In the genomic region with DNA sequence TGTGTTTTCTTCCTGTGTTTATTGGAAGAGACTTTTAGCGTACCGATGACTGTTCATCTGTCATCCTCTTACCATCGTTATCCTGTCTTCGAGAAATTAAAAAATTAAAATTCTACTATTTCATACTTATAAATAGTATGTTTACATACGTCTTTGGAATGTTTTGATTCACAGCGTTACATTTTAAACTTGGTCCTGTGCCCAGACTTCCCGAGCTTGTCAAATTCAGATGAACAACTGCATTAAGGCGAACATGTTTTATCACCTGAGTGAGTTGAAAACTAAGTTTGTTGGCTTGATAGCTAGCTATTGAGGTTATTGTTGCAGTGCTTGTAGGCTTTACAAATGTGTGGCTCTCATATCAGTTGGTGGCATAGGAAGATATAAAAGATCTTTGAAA, we compare ENCODE assay signal across 8 mouse cellular contexts. TPM values are rescaled to one million over a fixed set of nuclear protein-coding genes. Genes with fewer than 3 reads are reported as not detected.
DNase-seq lines count a peak whose midpoint lies in the region; ATAC-seq and TF ChIP-seq lines count a peak whose summit lies in the region.

No protein-coding gene starts in this region.

- H3K27me3 ChIP-seq in kidney, adult 2 months (replicated peaks; ENCODE audit: control insufficient read depth, insufficient read depth, low read length) = no peaks in the 10 kb centered on the region
- H3K27me3 ChIP-seq in hindbrain, embryonic 11.5 days (ENCODE audit: control insufficient read depth, insufficient read depth, low read length) = no peaks in the 10 kb centered on the region
- no peaks in the 10 kb centered on the region for H3K27me3 ChIP-seq in midbrain, embryonic 12.5 days

- no peak for TF ChIP-seq CTCF in kidney, adult 2 months (conservative IDR thresholded peaks at IDR 0.05; ENCODE audit: insufficient read depth, insufficient read length, low read depth, low read length)
- no peak for TF ChIP-seq CTCF in bone marrow, adult 2 months (IDR thresholded peaks at IDR 0.05; ENCODE audit: control insufficient read depth, insufficient read depth, low read length)

- H3K4me1 ChIP-seq in kidney, adult 2 months (ENCODE audit: control insufficient read depth, insufficient read depth, low read length) = peaks cover 6% of the 10 kb centered on the region; the same call in 1 of the 2 replicates
- no peaks in the 10 kb centered on the region; the same call in 1 of the 2 replicates for H3K4me1 ChIP-seq in bone marrow, adult 2 months (ENCODE audit: control insufficient read depth, insufficient read depth, low read length)
- no peaks in the 10 kb centered on the region for H3K4me1 ChIP-seq in hindbrain, embryonic 11.5 days (replicated peaks; ENCODE audit: control insufficient read depth, insufficient read depth, low read length)
- H3K4me1 ChIP-seq in midbrain, embryonic 12.5 days = peaks cover 4% of the 10 kb centered on the region

- H3K27ac ChIP-seq in kidney, adult 2 months (ENCODE audit: insufficient read depth, low read depth, low read length) = peak overlapping the region; percentile 90; the same call in 1 of the 2 replicates
- H3K27ac ChIP-seq in bone marrow, adult 2 months (ENCODE audit: control insufficient read depth, insufficient read depth, low read depth, low read length, poor library complexity) = peak overlapping the region; percentile 84; the same call in 1 of the 2 replicates
- no peak overlapping the region for H3K27ac ChIP-seq in hindbrain, embryonic 11.5 days (ENCODE audit: low read depth, low read length)
- H3K27ac ChIP-seq in midbrain, embryonic 12.5 days (replicated peaks) = 0 out of 2 replicates have a peak overlapping the region, but pooled peaks have one; percentile 46

- no peak for ATAC-seq in hindbrain, embryonic 11.5 days (ENCODE audit: low FRiP score)
- no peak for ATAC-seq in midbrain, embryonic 12.5 days (ENCODE audit: low FRiP score, low read depth)

- 15% methylated on average over 8 of the region's 8 CpGs for WGBS in kidney, adult 2 months
- 31% methylated on average over 8 of the region's 8 CpGs for WGBS in bone marrow, adult 2 months
- 50% methylated on average over 8 of the region's 8 CpGs for WGBS in hindbrain, embryonic 11.5 days
- 52% methylated on average over 8 of the region's 8 CpGs for whole genome bisulfite sequencing in midbrain, embryonic 12.5 days

- H3K4me3 ChIP-seq in kidney, adult 2 months (ENCODE audit: insufficient read depth, low read depth, low read length) = peak overlapping the region; percentile 100
- peak overlapping the region; percentile 96 for H3K4me3 ChIP-seq in bone marrow, adult 2 months (replicated peaks; ENCODE audit: control insufficient read depth, low read depth, low read length)
- peak overlapping the region; percentile 53 for H3K4me3 ChIP-seq in hindbrain, embryonic 11.5 days (ENCODE audit: low read depth, low read length)
- H3K4me3 ChIP-seq in midbrain, embryonic 12.5 days = peak overlapping the region; percentile 85

- no peak for DNase-seq in kidney, adult 2 months
- no peak for DNase-seq in kidney, postnatal 25 days
- DNase-seq in hindbrain, embryonic 11.5 days (ENCODE audit: low spot score) = no peak
- no peak for DNase-seq in adrenal gland, postnatal 4 days (ENCODE audit: low spot score in 2 of 2)
- DNase-seq in urinary bladder, postnatal 25 days (ENCODE audit: low spot score) = no peak
- no peak for DNase-seq in left cerebral cortex, postnatal 10 days (ENCODE audit: extremely low spot score in 1 of 2, low spot score in 2 of 2)

- intact Hi-C loops in left cerebral cortex, postnatal 10 days (cut with DNase I) = no loop called here

- peaks cover 2% of the 10 kb centered on the region for H3K36me3 ChIP-seq in kidney, adult 2 months (ENCODE audit: control insufficient read depth, insufficient read depth, low read length)
- 0 out of 2 replicates have a peak, but pooled peaks cover 1% of the 10 kb centered on the region for H3K36me3 ChIP-seq in hindbrain, embryonic 11.5 days (ENCODE audit: control insufficient read depth, insufficient read depth, low read length)
- peaks cover 9% of the 10 kb centered on the region for H3K36me3 ChIP-seq in midbrain, embryonic 12.5 days

- peak overlapping the region; percentile 58 for H3K4me2 ChIP-seq in hindbrain, embryonic 11.5 days (replicated peaks; ENCODE audit: low read depth, low read length)
- H3K4me2 ChIP-seq in midbrain, embryonic 12.5 days (replicated peaks) = peak overlapping the region; percentile 67

- H3K9me3 ChIP-seq in hindbrain, embryonic 11.5 days (ENCODE audit: control insufficient read depth, low read length) = no peaks in the 10 kb centered on the region
- no peaks in the 10 kb centered on the region for H3K9me3 ChIP-seq in midbrain, embryonic 12.5 days

- no peak for TF ChIP-seq POLR2A in kidney, adult 2 months (IDR thresholded peaks at IDR 0.05; ENCODE audit: low read depth, low read length)
- TF ChIP-seq POLR2A in bone marrow, adult 2 months (IDR thresholded peaks at IDR 0.05; ENCODE audit: borderline replicate concordance, control insufficient read depth, low read depth, low read length) = no peak

- peak overlapping the region; percentile 56 for H3K9ac ChIP-seq in hindbrain, embryonic 11.5 days (ENCODE audit: low read depth, low read length)
- H3K9ac ChIP-seq in midbrain, embryonic 12.5 days (replicated peaks) = peak overlapping the region; percentile 77

RNA-seq across cellular contexts. Expression of gene Rab3gap1, which starts 0.7 kb away (rescaled TPM):
- polyA plus RNA-seq in kidney, adult 2 months (2012; rRNA removed) = 16.2 and 16.4 TPM in 2 replicates
- polyA plus RNA-seq in bone marrow, adult 2 months (2011; ENCODE audit: insufficient read depth, insufficient read length, low replicate concordance, missing spikeins) = 10.1 and 13.3 TPM in 2 replicates
- polyA plus RNA-seq in hindbrain, embryonic 11.5 days (2014; fragmentation: Nextera tagmentation; extraction: Ambion mirVana) = 15.2 and 15.3 TPM in 2 replicates
- 20.7 and 21.9 TPM in 2 replicates for polyA plus RNA-seq in midbrain, embryonic 12.5 days (2016; fragmentation: Nextera tagmentation; extraction: Ambion mirVana)
- 10 to 100 TPM; 41.9 to 44.7 TPM for total RNA-seq in adrenal gland, postnatal 4 days (2021)
- 10 to 100 TPM; 47.3 to 49.8 TPM for total RNA-seq in left cerebral cortex, postnatal 10 days (2021)

RNA-seq across cellular contexts. Expression of gene Map3k19, which starts 14.4 kb away (rescaled TPM):
- polyA plus RNA-seq in kidney, adult 2 months (2012; rRNA removed) = 0.05 TPM in 1 of 2 replicates, not detected in the other
- 0.30 TPM in 1 of 2 replicates, not detected in the other for polyA plus RNA-seq in bone marrow, adult 2 months (2011; ENCODE audit: insufficient read depth, insufficient read length, low replicate concordance, missing spikeins)
- 0.47 and 0.94 TPM in 2 replicates for polyA plus RNA-seq in hindbrain, embryonic 11.5 days (2014; fragmentation: Nextera tagmentation; extraction: Ambion mirVana)
- polyA plus RNA-seq in midbrain, embryonic 12.5 days (2016; fragmentation: Nextera tagmentation; extraction: Ambion mirVana) = 0.08 TPM in 1 of 2 replicates, not detected in the other
- total RNA-seq in adrenal gland, postnatal 4 days (2021) = under 1 TPM; 0.14 to 0.17 TPM
- 1 to 10 TPM; 4.0 to 4.2 TPM for total RNA-seq in left cerebral cortex, postnatal 10 days (2021)
